Mouse (Mus musculus) megakaryocyte, embryonic 14.5 days (primary cell): ENCODE measurements around the gene Tulp2.

Source experiments
- FLI1 ChIP-seq: IDR thresholded peaks from 2 replicates; pipeline ENCODE4 v1.6.1; 2012; ENCODE audit warnings: low read length, inconsistent platforms, mixed read lengths
- GATA1 ChIP-seq: IDR thresholded peaks from 3 replicates; pipeline ENCODE4 v1.6.1; 2012; ENCODE audit warnings: mixed read lengths, low read length, inconsistent platforms, borderline replicate concordance

GRCm38 (mm10) chr7:45549641-45550436 lies 68.2 kb downstream of the Tulp2 start:
- TF ChIP-seq GATA1 = no peak
- TF ChIP-seq FLI1 = no peak
